Mouse (Mus musculus) heart, adult 2 months (tissue): ENCODE results near the gene Crb1. TPM values are rescaled to one million over a fixed set of nuclear protein-coding genes. Genes with fewer than 3 reads are reported as not detected.

ENCODE experiments used
- DNase-seq, 2 experiments: peaks; one replicate each; pipeline ENCODE4 v3.0.0; 2021
- H3K27ac ChIP-seq: fragments of 200-600 bp; 2 replicates; pipeline ENCODE4 v1.8.1; 2022
- H3K27me3 ChIP-seq: fragments of 200-500 bp; 2 replicates; pipeline ENCODE4 v1.6.1; 2012; ENCODE audit warnings: mild to moderate bottlenecking, low read length, inconsistent platforms, mixed read lengths; ENCODE audit not compliant: control insufficient read depth, insufficient read depth
- H3K36me3 ChIP-seq: fragments of 200-500 bp; 2 replicates; pipeline ENCODE4 v1.6.1; 2012; ENCODE audit warnings: low read length, inconsistent platforms; ENCODE audit not compliant: control insufficient read depth, insufficient read depth
- H3K4me1 ChIP-seq: fragments of 200-500 bp; 2 replicates; pipeline ENCODE4 v1.6.1; 2011; ENCODE audit warnings: low read length; ENCODE audit not compliant: control insufficient read depth, insufficient read depth
- H3K4me3 ChIP-seq: fragments of 200-600 bp; 2 replicates; pipeline ENCODE4 v1.8.1; 2022
- H3K79me2 ChIP-seq: fragments of 200-500 bp; replicated peaks from 2 replicates; pipeline ENCODE4 v1.6.1; 2012; ENCODE audit warnings: mild to moderate bottlenecking, inconsistent platforms, low read length, moderate library complexity, mixed read lengths; ENCODE audit not compliant: control insufficient read depth, insufficient read depth
- H3K9ac ChIP-seq: fragments of 200-500 bp; 2 replicates; pipeline ENCODE4 v1.6.1; 2012; ENCODE audit warnings: low read depth, mild to moderate bottlenecking, control low read depth, inconsistent platforms, low read length, mixed read lengths
- CTCF ChIP-seq: fragments of 200-600 bp; IDR thresholded peaks from 2 replicates; pipeline ENCODE4 v1.8.1; 2022; ENCODE audit warnings: antibody characterized with exemption, mild to moderate bottlenecking, moderate library complexity
- EP300 ChIP-seq: fragments of 200-500 bp; IDR thresholded peaks from 2 replicates; pipeline ENCODE4 v1.6.1; 2011; ENCODE audit warnings: low read depth, low read length, control low read depth; ENCODE audit not compliant: insufficient read depth
- POLR2A ChIP-seq: fragments of 200-500 bp; IDR thresholded peaks from 2 replicates; pipeline ENCODE4 v1.6.1; 2011; ENCODE audit warnings: mild to moderate bottlenecking, low read depth, low read length, control low read depth; ENCODE audit not compliant: insufficient read depth
- WGBS: fragments of 180-500 bp; shearing (Covaris S2); methylation state at CpG from one replicate; pipeline ENCODE4 v1.1.7; 2018; 5-methylcytosine and 5-hydroxymethylcytosine counted together
- intact Hi-C: fragments of 180-260 bp; cut with DNase I; formaldehyde crosslinking; loops from one replicate; pipeline ENCODE4 v1.15.1; 2025
- polyA plus RNA-seq: library from polyadenylated mRNA; depleted of rRNA; stranded (reverse); fragments of >200 nt; gene quantifications from 2 replicates; pipeline ENCODE4 v1.2.3, GENCODE M21; 2012
- total RNA-seq, 2 experiments: library from RNA; stranded (reverse); gene quantifications; 2 replicates each; pipeline ENCODE4 v1.2.3; 2021

The Crb1 gene
- total and polyA plus RNA-seq, 3 experiments, result 0.10 to 1.4 (median 0.41) TPM

- Histone ChIP-seq H3K27me3 (no peaks in the 10 kb centered on the region), H3K4me3 (no peak overlapping the region), H3K27ac (no peak overlapping the region), H3K9ac (no peak overlapping the region), H3K79me2 (no peaks in the 10 kb centered on the region), H3K4me1 (no peaks in the 10 kb centered on the region), H3K36me3 (no peaks in the 10 kb centered on the region)
- intact Hi-C loops, result no loop called here
- no peak for DNase-seq
- 50% methylated on average over 7 of the region's 7 CpGs for WGBS
- TF ChIP-seq POLR2A (no peak), CTCF (no peak), EP300 (no peak)
These were observed 121.3 kb downstream of the Crb1 start for GRCm38 (mm10) chr1:139255581-139255980.

GRCm38 (mm10) chr1:139252041-139252440 is 124.9 kb downstream of the Crb1 start:
- H3K27ac ChIP-seq, result no peak overlapping the region
- no peaks in the 10 kb centered on the region for H3K4me1 ChIP-seq
- no peak overlapping the region for H3K9ac ChIP-seq
- intact Hi-C loops, result no loop called here
- DNase-seq, result no peak
- H3K27me3 ChIP-seq, result no peaks in the 10 kb centered on the region
- no peak overlapping the region for H3K4me3 ChIP-seq
- TF ChIP-seq POLR2A (no peak), EP300 (no peak), CTCF (no peak)
- no peaks in the 10 kb centered on the region for H3K36me3 ChIP-seq
- 85% methylated on average over 3 of the region's 3 CpGs for WGBS
- H3K79me2 ChIP-seq, result no peaks in the 10 kb centered on the region

GRCm38 (mm10) chr1:139249159-139249558 is 127.7 kb downstream of the Crb1 start:
- Histone ChIP-seq H3K79me2 (no peaks in the 10 kb centered on the region), H3K4me3 (no peak overlapping the region), H3K27ac (no peak overlapping the region), H3K27me3 (no peaks in the 10 kb centered on the region), H3K4me1 (no peaks in the 10 kb centered on the region), H3K36me3 (no peaks in the 10 kb centered on the region), H3K9ac (no peak overlapping the region)
- WGBS, result 75% methylated on average over 6 of the region's 6 CpGs
- intact Hi-C loops, result no loop called here
- no peak for TF ChIP-seq POLR2A
- TF ChIP-seq EP300, result no peak
- no peak for TF ChIP-seq CTCF
- DNase-seq, result no peak

GRCm38 (mm10) chr1:139246723-139247380 is 130.0 kb downstream of the Crb1 start:
- no peaks in the 10 kb centered on the region for H3K4me1 ChIP-seq
- WGBS, result 85% methylated on average over 12 of the region's 12 CpGs
- intact Hi-C loops, result no loop called here
- H3K9ac ChIP-seq, result no peak overlapping the region
- TF ChIP-seq CTCF, result no peak
- TF ChIP-seq POLR2A, result no peak
- TF ChIP-seq EP300, result no peak
- no peaks in the 10 kb centered on the region for H3K79me2 ChIP-seq
- H3K27ac ChIP-seq, result no peak overlapping the region
- no peak overlapping the region for H3K4me3 ChIP-seq
- H3K36me3 ChIP-seq, result no peaks in the 10 kb centered on the region
- no peaks in the 10 kb centered on the region for H3K27me3 ChIP-seq
- no peak for DNase-seq

GRCm38 (mm10) chr1:139236794-139237193 is 140.1 kb downstream of the Crb1 start:
- Histone ChIP-seq H3K27me3 (no peaks in the 10 kb centered on the region), H3K9ac (no peak overlapping the region), H3K4me1 (no peaks in the 10 kb centered on the region), H3K79me2 (no peaks in the 10 kb centered on the region), H3K36me3 (no peaks in the 10 kb centered on the region), H3K4me3 (no peak overlapping the region), H3K27ac (no peak overlapping the region)
- 66% methylated on average over 5 of the region's 5 CpGs for WGBS
- TF ChIP-seq CTCF (no peak), POLR2A (no peak), EP300 (no peak)
- no peak for DNase-seq
- intact Hi-C loops, result no loop called here

GRCm38 (mm10) chr1:139234611-139235568 is 142.0 kb downstream of the Crb1 start:
- TF ChIP-seq CTCF (no peak), EP300 (no peak), POLR2A (no peak)
- intact Hi-C loops, result no loop called here
- Histone ChIP-seq H3K4me1 (no peaks in the 10 kb centered on the region), H3K4me3 (no peak overlapping the region), H3K79me2 (no peaks in the 10 kb centered on the region), H3K27me3 (no peaks in the 10 kb centered on the region), H3K9ac (no peak overlapping the region), H3K36me3 (no peaks in the 10 kb centered on the region), H3K27ac (no peak overlapping the region)
- no peak for DNase-seq
- WGBS, result 86% methylated on average over 3 of the region's 3 CpGs
